Mouse (Mus musculus): ENCODE results near the gene Vldlr.

DNA sequence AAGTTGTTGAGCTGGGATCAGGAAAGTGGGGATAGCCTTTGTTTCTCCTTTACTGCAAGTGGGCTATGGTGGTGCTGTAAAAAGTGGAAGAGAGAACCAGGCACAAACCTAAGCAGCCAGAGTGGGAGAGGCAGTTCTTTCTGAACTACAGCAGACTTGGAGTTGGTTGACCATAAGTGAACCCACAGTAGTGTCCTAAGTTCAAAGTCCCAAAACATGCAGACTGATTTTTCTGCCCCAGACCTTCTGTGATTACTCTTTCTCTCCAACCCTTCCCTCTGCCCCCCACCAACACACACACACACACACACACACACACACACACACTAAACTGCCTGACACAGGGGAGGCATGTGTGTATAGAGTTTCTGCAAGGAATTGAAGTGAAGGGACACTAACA is 3.3 kb downstream of the Vldlr start:
- TF ChIP-seq CTCF (IDR thresholded peaks at IDR 0.05; ENCODE audit: control insufficient read depth, insufficient read depth, insufficient read length) (no peak), USF1 (IDR thresholded peaks at IDR 0.05; ENCODE audit: low read depth) (no peak), CEBPB (IDR thresholded peaks at IDR 0.05; ENCODE audit: low read depth) (no peak), MAX (IDR thresholded peaks at IDR 0.05) (no peak), MYOG (IDR thresholded peaks at IDR 0.05; ENCODE audit: control insufficient read depth, extremely low read depth, insufficient read length) (no peak)

All from C2C12 (cell line).